Mouse (Mus musculus) embryonic fibroblast, embryonic 13.5 days (primary cell): Measurements from ENCODE around the gene Poldip3.
A peak's percentile ranks its signal among the peaks of the same experiment; 100 is the strongest.

Source experiments
- CTCF ChIP-seq: IDR thresholded peaks from 2 replicates; pipeline ENCODE4 v1.5.1; 2011; ENCODE audit warnings: mild to moderate bottlenecking, control low read depth, low read length, moderate library complexity, borderline replicate concordance; ENCODE audit not compliant: insufficient read depth
- POLR2A ChIP-seq: IDR thresholded peaks from 2 replicates; pipeline ENCODE4 v1.6.1; 2011; ENCODE audit warnings: low read depth, mild to moderate bottlenecking, control low read depth, low read length, moderate library complexity

DNA sequence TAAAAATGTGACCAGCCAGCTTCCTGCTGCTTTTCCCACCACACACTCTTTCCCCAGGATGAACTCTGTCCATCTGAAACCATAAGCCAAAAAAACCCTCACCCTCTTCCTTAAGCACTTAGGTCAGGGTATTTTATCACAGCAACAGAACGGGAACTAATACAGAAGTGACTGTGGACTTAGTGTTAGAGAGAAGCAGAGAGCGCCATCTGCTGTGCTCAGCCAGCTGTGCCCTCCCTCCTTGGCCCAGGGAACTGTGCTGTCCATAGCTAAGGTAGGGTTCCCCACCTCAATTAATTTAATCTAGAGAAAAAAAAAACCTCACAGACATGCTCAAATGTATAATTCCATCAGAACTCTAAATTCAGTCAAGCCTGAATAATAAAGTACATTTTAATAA, 53.2 kb downstream of the Poldip3 start:
- TF ChIP-seq CTCF (peak; percentile 90), POLR2A (no peak)
